Mouse (Mus musculus) MEL (cell line): ENCODE results near the gene Ahcy. TPM values are rescaled to one million over a fixed set of nuclear protein-coding genes. Genes with fewer than 3 reads are reported as not detected.

Source experiments
- DNase-seq: peaks from one replicate; pipeline ENCODE4 v3.0.0; 2011; ENCODE audit warnings: low read depth, low spot score
- H3K27ac ChIP-seq: 2 replicates; pipeline ENCODE4 v1.5.1; 2012; ENCODE audit warnings: low read depth, mild to moderate bottlenecking, control low read depth, low read length, moderate library complexity; ENCODE audit not compliant: control insufficient read depth
- H3K27me3 ChIP-seq, 2 experiments: fragments of 150-350 bp in 1 of 2; sonication (generic) in 1 of 2; 2 replicates each; pipeline ENCODE4 v1.6.1; 2012; ENCODE audit warnings: low read length in 2 of 2, mild to moderate bottlenecking in 2 of 2, improper control_type of control experiment in 1 of 2, moderate library complexity in 1 of 2; ENCODE audit not compliant: insufficient read depth in 2 of 2, control insufficient read depth in 1 of 2
- H3K36me3 ChIP-seq, 2 experiments: 2 replicates each; pipeline ENCODE4 v1.6.1; 2012 to 2014; ENCODE audit warnings: low read length in 2 of 2, improper control_type of control experiment in 1 of 2, inconsistent platforms in 1 of 2, mild to moderate bottlenecking in 1 of 2; ENCODE audit not compliant: insufficient read depth in 2 of 2, control insufficient read depth in 1 of 2
- H3K4me1 ChIP-seq, 2 experiments: fragments of 150-350 bp in 1 of 2; sonication (generic) in 1 of 2; 2 replicates each; pipeline ENCODE4 v1.6.1; 2012; ENCODE audit warnings: low read length in 2 of 2, improper control_type of control experiment in 1 of 2, mild to moderate bottlenecking in 1 of 2; ENCODE audit not compliant: insufficient read depth in 2 of 2, control insufficient read depth in 1 of 2
- H3K4me3 ChIP-seq, 2 experiments: fragments of 150-350 bp in 1 of 2; sonication (generic) in 1 of 2; 2 replicates each; pipeline ENCODE4 v1.5.1; 2012; ENCODE audit warnings: low read depth in 2 of 2, low read length in 2 of 2, mild to moderate bottlenecking in 2 of 2, moderate library complexity in 2 of 2, control low read depth in 1 of 2, improper control_type of control experiment in 1 of 2; ENCODE audit not compliant: control insufficient read depth in 1 of 2, insufficient read depth in 1 of 2
- H3K79me2 ChIP-seq: 2 replicates; pipeline ENCODE4 v1.6.1; 2012; ENCODE audit warnings: mild to moderate bottlenecking, low read length, moderate library complexity; ENCODE audit not compliant: control insufficient read depth, poor library complexity, insufficient read depth
- H3K9ac ChIP-seq: 2 replicates; pipeline ENCODE4 v1.6.1; 2012; ENCODE audit warnings: low read depth, mild to moderate bottlenecking, control low read depth, low read length, moderate library complexity; ENCODE audit not compliant: control insufficient read depth, poor library complexity, severe bottlenecking
- H3K9me3 ChIP-seq: fragments of 150-350 bp; sonication (generic); replicated peaks from 2 replicates; pipeline ENCODE4 v1.6.1; 2012; ENCODE audit warnings: mild to moderate bottlenecking, low read length, improper control_type of control experiment, moderate library complexity; ENCODE audit not compliant: insufficient read depth
- BHLHE40 ChIP-seq: IDR thresholded peaks from 2 replicates; pipeline ENCODE4 v1.6.1; 2012; ENCODE audit warnings: low read depth, mild to moderate bottlenecking, inconsistent platforms, low read length, improper control_type of control experiment, borderline replicate concordance
- CHD1 ChIP-seq: IDR thresholded peaks from 2 replicates; pipeline ENCODE4 v1.6.1; 2012; ENCODE audit warnings: low read depth, mild to moderate bottlenecking, inconsistent platforms, low read length, improper control_type of control experiment
- CTCF ChIP-seq, 3 experiments: IDR thresholded peaks in 2 of 3; conservative IDR thresholded peaks in 1 of 3; 2 replicates each; pipeline ENCODE4 v1.5.1; 2011 to 2012; ENCODE audit warnings: low read length in 3 of 3, low read depth in 2 of 3, mild to moderate bottlenecking in 2 of 3, improper control_type of control experiment in 1 of 3, inconsistent platforms in 1 of 3, mixed read lengths in 1 of 3, moderate library complexity in 1 of 3; ENCODE audit not compliant: control insufficient read depth in 1 of 3, insufficient read depth in 1 of 3, poor library complexity in 1 of 3, severe bottlenecking in 1 of 3
- ELF1 ChIP-seq: IDR thresholded peaks from 2 replicates; pipeline ENCODE4 v1.6.1; 2014; ENCODE audit warnings: low read depth, mild to moderate bottlenecking, inconsistent platforms, low read length, improper control_type of control experiment, moderate library complexity
- EP300 ChIP-seq, 2 experiments: IDR thresholded peaks; 2 replicates each; pipeline ENCODE4 v1.6.1; 2011; ENCODE audit warnings: improper control_type of control experiment in 2 of 2, low read length in 2 of 2, low read depth in 1 of 2, mild to moderate bottlenecking in 1 of 2
- HCFC1 ChIP-seq: IDR thresholded peaks from 2 replicates; pipeline ENCODE4 v1.6.1; 2012; ENCODE audit warnings: low read depth, mild to moderate bottlenecking, inconsistent platforms, low read length, improper control_type of control experiment, moderate library complexity
- JUND ChIP-seq: IDR thresholded peaks from 2 replicates; pipeline ENCODE4 v1.6.1; 2011; ENCODE audit warnings: low read depth, mild to moderate bottlenecking, improper control_type of control experiment, low read length
- MAFK ChIP-seq: IDR thresholded peaks from 2 replicates; pipeline ENCODE4 v1.6.1; 2011; ENCODE audit warnings: low read depth, mild to moderate bottlenecking, low read length, improper control_type of control experiment, borderline replicate concordance
- MAZ ChIP-seq: IDR thresholded peaks from 2 replicates; pipeline ENCODE4 v1.6.1; 2012; ENCODE audit warnings: low read depth, mild to moderate bottlenecking, inconsistent platforms, low read length, improper control_type of control experiment
- MEF2A ChIP-seq: IDR thresholded peaks from 2 replicates; pipeline ENCODE4 v1.6.1; 2014; ENCODE audit warnings: low read depth, mild to moderate bottlenecking, inconsistent platforms, low read length, improper control_type of control experiment; ENCODE audit not compliant: poor library complexity, insufficient replicate concordance, severe bottlenecking; ENCODE audit errors: extremely low read depth
- MXI1 ChIP-seq: IDR thresholded peaks from 2 replicates; pipeline ENCODE4 v1.6.1; 2011; ENCODE audit warnings: mild to moderate bottlenecking, low read depth, low read length, improper control_type of control experiment
- MYC ChIP-seq: IDR thresholded peaks from 2 replicates; pipeline ENCODE4 v1.6.1; 2011; ENCODE audit warnings: low read depth, mild to moderate bottlenecking, low read length, improper control_type of control experiment, moderate library complexity
- POLR2A ChIP-seq, 2 experiments: IDR thresholded peaks; 2 replicates each; pipeline ENCODE4 v1.6.1; 2011 to 2012; ENCODE audit warnings: low read length in 2 of 2, mild to moderate bottlenecking in 2 of 2, control low read depth in 1 of 2, improper control_type of control experiment in 1 of 2, low read depth in 1 of 2, moderate library complexity in 1 of 2; ENCODE audit not compliant: control insufficient read depth in 1 of 2, insufficient read depth in 1 of 2, poor library complexity in 1 of 2
- POLR2AphosphoS5 ChIP-seq: IDR thresholded peaks from 2 replicates; pipeline ENCODE4 v1.6.1; 2012; ENCODE audit warnings: low read depth, borderline replicate concordance, mild to moderate bottlenecking, inconsistent platforms, low read length, moderate library complexity, mixed read lengths
- RAD21 ChIP-seq: IDR thresholded peaks from 2 replicates; pipeline ENCODE4 v1.6.1; 2011; ENCODE audit warnings: mild to moderate bottlenecking, low read depth, low read length, improper control_type of control experiment
- RCOR1 ChIP-seq: IDR thresholded peaks from 2 replicates; pipeline ENCODE4 v1.6.1; 2012; ENCODE audit warnings: low read depth, mild to moderate bottlenecking, inconsistent platforms, low read length, improper control_type of control experiment
- SIN3A ChIP-seq: IDR thresholded peaks from 2 replicates; pipeline ENCODE4 v1.6.1; 2012; ENCODE audit warnings: low read length, improper control_type of control experiment, inconsistent platforms
- SMC3 ChIP-seq: IDR thresholded peaks from 2 replicates; pipeline ENCODE4 v1.6.1; 2011; ENCODE audit warnings: low read depth, low read length, improper control_type of control experiment
- TAL1 ChIP-seq: IDR thresholded peaks from 2 replicates; pipeline ENCODE4 v1.6.1; 2012; ENCODE audit warnings: mild to moderate bottlenecking, inconsistent platforms, low read length, moderate library complexity, mixed read lengths
- TBP ChIP-seq: IDR thresholded peaks from 2 replicates; pipeline ENCODE4 v1.8.0; 2011; ENCODE audit warnings: low read depth, low read length, improper control_type of control experiment
- TCF12 ChIP-seq: IDR thresholded peaks from 2 replicates; pipeline ENCODE4 v1.6.1; 2014; ENCODE audit warnings: low read depth, mild to moderate bottlenecking, inconsistent platforms, low read length, improper control_type of control experiment, moderate library complexity
- USF1 ChIP-seq: IDR thresholded peaks from 2 replicates; pipeline ENCODE4 v1.6.1; 2014; ENCODE audit warnings: low read depth, mild to moderate bottlenecking, inconsistent platforms, low read length, improper control_type of control experiment, moderate library complexity
- USF2 ChIP-seq, 2 experiments: IDR thresholded peaks; 2 replicates each; pipeline ENCODE4 v1.6.1; 2011 to 2012; ENCODE audit warnings: improper control_type of control experiment in 2 of 2, low read length in 2 of 2, borderline replicate concordance in 1 of 2, inconsistent platforms in 1 of 2, low read depth in 1 of 2, mild to moderate bottlenecking in 1 of 2; ENCODE audit not compliant: insufficient read depth in 1 of 2
- ZC3H11A ChIP-seq: IDR thresholded peaks from 2 replicates; pipeline ENCODE4 v1.6.1; 2012; ENCODE audit warnings: low read depth, mild to moderate bottlenecking, inconsistent platforms, low read length, improper control_type of control experiment
- ZMIZ1 ChIP-seq: IDR thresholded peaks from 2 replicates; pipeline ENCODE4 v1.6.1; 2012; ENCODE audit warnings: low read depth, mild to moderate bottlenecking, inconsistent platforms, low read length, improper control_type of control experiment, moderate library complexity
- ZNF384 ChIP-seq: IDR thresholded peaks from 2 replicates; pipeline ENCODE4 v1.6.1; 2012; ENCODE audit warnings: low read depth, mild to moderate bottlenecking, inconsistent platforms, low read length, improper control_type of control experiment
- polyA plus RNA-seq, 2 experiments: library from polyadenylated mRNA; stranded (reverse) in 1 of 2; unstranded in 1 of 2; fragments of >175 nt in 1 of 2; fragments of >200 nt in 1 of 2; gene quantifications; 2 replicates each; pipeline versions ENCODE4 v1.2.1 to v1.2.4; 2012; ENCODE audit warnings: low replicate concordance in 2 of 2, low read depth in 1 of 2; ENCODE audit not compliant: insufficient read length in 2 of 2, insufficient read depth in 1 of 2, missing spikeins in 1 of 2
- total RNA-seq: library from RNA; depleted of rRNA; stranded (reverse); fragments of 300-350 nt; gene quantifications from 2 replicates; pipeline ENCODE4 v1.2.3, GENCODE M21; 2012

Ahcy gene
- total and polyA plus RNA-seq, 3 experiments, result 255 to 5,082 (median 364) TPM

GRCm38 (mm10) chr2:155084546-155084945 is 10.2 kb upstream of the Ahcy start:
- no peak overlapping the region for H3K4me3 ChIP-seq
- DNase-seq, result no peak
- peaks cover 0 to 13% of the 10 kb centered on the region in 2 experiments; a peak in 2 of 4 replicates for H3K36me3 ChIP-seq
- H3K79me2 ChIP-seq, result no peaks in the 10 kb centered on the region
- H3K9me3 ChIP-seq, result no peaks in the 10 kb centered on the region
- H3K9ac ChIP-seq, result no peak overlapping the region
- H3K4me1 ChIP-seq, result peaks cover 6 to 18% of the 10 kb centered on the region in 2 experiments
- H3K27ac ChIP-seq, result no peak overlapping the region
- no peak for TF ChIP-seq JUND
- TF ChIP-seq ZNF384, result no peak
- no peak for TF ChIP-seq TCF12
- no peak for TF ChIP-seq USF1
- TF ChIP-seq MAFK, result no peak
- no peak for TF ChIP-seq BHLHE40
- no peak for TF ChIP-seq MYC
- TF ChIP-seq POLR2AphosphoS5, result no peak
- no peak for TF ChIP-seq USF2 (IDR thresholded peaks at IDR 0.05; ENCODE audit: borderline replicate concordance in 1 of 2, insufficient read depth in 1 of 2, low read depth in 1 of 2, low read length in 2 of 2)
- H3K27me3 ChIP-seq, result no peaks in the 10 kb centered on the region

GRCm38 (mm10) chr2:155082121-155082803 is 8.0 kb upstream of the Ahcy start:
- no peaks in the 10 kb centered on the region for H3K27me3 ChIP-seq
- H3K79me2 ChIP-seq, result no peaks in the 10 kb centered on the region
- no peaks in the 10 kb centered on the region for H3K9me3 ChIP-seq
- H3K9ac ChIP-seq, result no peak overlapping the region
- no peak overlapping the region for H3K27ac ChIP-seq
- no peak overlapping the region for H3K4me3 ChIP-seq
- peak; percentile 47; the same call in 1 of the 2 replicates for TF ChIP-seq SIN3A
- TF ChIP-seq ELF1, result peak; percentile 24; the same call in 1 of the 2 replicates
- no peak for TF ChIP-seq BHLHE40
- TF ChIP-seq MYC, result no peak
- 0 out of 2 replicates have a peak, but pooled peaks have one; percentile 18 for TF ChIP-seq HCFC1
- no peak for TF ChIP-seq ZMIZ1
- TF ChIP-seq EP300 (IDR thresholded peaks at IDR 0.05; ENCODE audit: low read depth in 1 of 2, low read length in 2 of 2), result no peak
- peak; percentile 92 for TF ChIP-seq SMC3
- no peak for TF ChIP-seq MEF2A
- TF ChIP-seq JUND, result no peak
- no peak for TF ChIP-seq USF1
- no peak for TF ChIP-seq MAFK
- peak; percentile 40; the same call in 1 of the 2 replicates for TF ChIP-seq MAZ
- peak; percentile 95 for TF ChIP-seq ZC3H11A
- no peak for TF ChIP-seq MXI1
- 0 out of 2 replicates have a peak, but pooled peaks have one; percentile 31 for TF ChIP-seq ZNF384
- TF ChIP-seq POLR2A (IDR thresholded peaks at IDR 0.05; ENCODE audit: control insufficient read depth in 1 of 2, insufficient read depth in 1 of 2, low read depth in 1 of 2, low read length in 2 of 2, poor library complexity in 1 of 2), result no peak
- no peak for TF ChIP-seq TBP
- peak in 2 of 3 experiments; percentile 62 to 94 for TF ChIP-seq CTCF (IDR thresholded peaks at IDR 0.05 in 2 of 3, conservative IDR thresholded peaks at IDR 0.05 in 1 of 3; ENCODE audit: control insufficient read depth in 1 of 3, insufficient read depth in 1 of 3, low read depth in 2 of 3, low read length in 3 of 3, poor library complexity in 1 of 3, severe bottlenecking in 1 of 3)
- TF ChIP-seq TAL1, result no peak
- no peak for TF ChIP-seq RCOR1
- TF ChIP-seq USF2 (IDR thresholded peaks at IDR 0.05; ENCODE audit: borderline replicate concordance in 1 of 2, insufficient read depth in 1 of 2, low read depth in 1 of 2, low read length in 2 of 2), result no peak
- peak; percentile 98 for TF ChIP-seq RAD21
- no peak for TF ChIP-seq CHD1
- H3K36me3 ChIP-seq, result peaks cover 0 to 3% of the 10 kb centered on the region in 2 experiments; a peak in 2 of 4 replicates
- peaks cover 3 to 4% of the 10 kb centered on the region in 2 experiments; a peak in 3 of 4 replicates for H3K4me1 ChIP-seq
- DNase-seq, result peak; percentile 77
